Mouse (Mus musculus): ENCODE data around the gene Fam19a1. TPM values are rescaled to one million over a fixed set of nuclear protein-coding genes. Genes with fewer than 3 reads are reported as not detected.

Fam19a1 gene
- total and polyA plus RNA-seq, 2 experiments from 2014 or later = 17.1 to 22.3 TPM

GRCm38 (mm10) chr6:96456266-96456665, 343.3 kb downstream of the Fam19a1 start:
- H3K4me2 ChIP-seq (ENCODE audit: low read depth) = no peak overlapping the region
- no peak overlapping the region for H3K9ac ChIP-seq
- no peaks in the 10 kb centered on the region for H3K36me3 ChIP-seq (ENCODE audit: insufficient read depth)
- no peaks in the 10 kb centered on the region for H3K27me3 ChIP-seq (ENCODE audit: insufficient read depth, low read length)
- 38% methylated on average over 1 of the region's 1 CpGs for WGBS
- no peaks in the 10 kb centered on the region for H3K9me3 ChIP-seq (ENCODE audit: low read length)
- no peak for TF ChIP-seq CTCF (IDR thresholded peaks at IDR 0.05; ENCODE audit: low read depth)
- H3K4me1 ChIP-seq (ENCODE audit: insufficient read depth) = no peaks in the 10 kb centered on the region
- no peak overlapping the region for H3K27ac ChIP-seq (ENCODE audit: low read depth, low read length)
- no peak overlapping the region for H3K4me3 ChIP-seq (ENCODE audit: low read depth, low read length)
- DNase-seq (no peak), ATAC-seq (no peak)

- H3K9me3 ChIP-seq (ENCODE audit: low read length) = no peaks in the 10 kb centered on the region
- no peaks in the 10 kb centered on the region for H3K36me3 ChIP-seq (ENCODE audit: insufficient read depth)
- no peak for ATAC-seq
- no peak overlapping the region for H3K4me2 ChIP-seq (ENCODE audit: low read depth)
- WGBS = 40% methylated on average over 6 of the region's 6 CpGs
- H3K4me3 ChIP-seq (ENCODE audit: low read depth, low read length) = no peak overlapping the region
- H3K27me3 ChIP-seq (ENCODE audit: insufficient read depth, low read length) = no peaks in the 10 kb centered on the region
- no peak for TF ChIP-seq CTCF (IDR thresholded peaks at IDR 0.05; ENCODE audit: low read depth)
- H3K4me1 ChIP-seq (ENCODE audit: insufficient read depth) = no peaks in the 10 kb centered on the region
- no peak for DNase-seq
- H3K27ac ChIP-seq (ENCODE audit: low read depth, low read length) = no peak overlapping the region
- no peak overlapping the region for H3K9ac ChIP-seq
Observed at GRCm38 (mm10) chr6:96457590-96458259, 344.8 kb downstream of the Fam19a1 start.

GRCm38 (mm10) chr6:96459041-96459440, 346.1 kb downstream of the Fam19a1 start:
- Histone ChIP-seq H3K9ac (no peak overlapping the region), H3K4me3 (ENCODE audit: low read depth, low read length) (no peak overlapping the region), H3K27ac (ENCODE audit: low read depth, low read length) (no peak overlapping the region), H3K4me2 (ENCODE audit: low read depth) (no peak overlapping the region), H3K4me1 (ENCODE audit: insufficient read depth) (no peaks in the 10 kb centered on the region), H3K27me3 (ENCODE audit: insufficient read depth, low read length) (no peaks in the 10 kb centered on the region), H3K36me3 (ENCODE audit: insufficient read depth) (no peaks in the 10 kb centered on the region), H3K9me3 (ENCODE audit: low read length) (no peaks in the 10 kb centered on the region)
- no peak for DNase-seq
- WGBS = 71% methylated on average over 4 of the region's 4 CpGs
- no peak for TF ChIP-seq CTCF (IDR thresholded peaks at IDR 0.05; ENCODE audit: low read depth)
- no peak for ATAC-seq

GRCm38 (mm10) chr6:96499464-96499863, 386.5 kb downstream of the Fam19a1 start:
- ATAC-seq (no peak), DNase-seq (no peak)
- H3K4me3 ChIP-seq (ENCODE audit: low read depth, low read length) = no peak overlapping the region
- H3K9me3 ChIP-seq (ENCODE audit: low read length) = no peaks in the 10 kb centered on the region
- TF ChIP-seq CTCF (IDR thresholded peaks at IDR 0.05; ENCODE audit: low read depth) = no peak
- H3K4me1 ChIP-seq (ENCODE audit: insufficient read depth) = no peaks in the 10 kb centered on the region
- no peak overlapping the region for H3K9ac ChIP-seq
- no peak overlapping the region for H3K4me2 ChIP-seq (ENCODE audit: low read depth)
- H3K27me3 ChIP-seq (ENCODE audit: insufficient read depth, low read length) = no peaks in the 10 kb centered on the region
- 73% methylated on average over 5 of the region's 5 CpGs for WGBS
- no peaks in the 10 kb centered on the region for H3K36me3 ChIP-seq (ENCODE audit: insufficient read depth)
- H3K27ac ChIP-seq (ENCODE audit: low read depth, low read length) = no peak overlapping the region

- H3K4me1 ChIP-seq (ENCODE audit: insufficient read depth) = no peaks in the 10 kb centered on the region
- no peaks in the 10 kb centered on the region for H3K9me3 ChIP-seq (ENCODE audit: low read length)
- no peaks in the 10 kb centered on the region for H3K36me3 ChIP-seq (ENCODE audit: insufficient read depth)
- DNase-seq = no peak
- no peak for TF ChIP-seq CTCF (IDR thresholded peaks at IDR 0.05; ENCODE audit: low read depth)
- H3K4me3 ChIP-seq (ENCODE audit: low read depth, low read length) = no peak overlapping the region
- no peak for ATAC-seq
- WGBS = 71% methylated on average over 2 of the region's 2 CpGs
- H3K27ac ChIP-seq (ENCODE audit: low read depth, low read length) = no peak overlapping the region
- no peak overlapping the region for H3K4me2 ChIP-seq (ENCODE audit: low read depth)
- no peaks in the 10 kb centered on the region for H3K27me3 ChIP-seq (ENCODE audit: insufficient read depth, low read length)
- no peak overlapping the region for H3K9ac ChIP-seq
Observed at GRCm38 (mm10) chr6:96541600-96541999, 428.6 kb downstream of the Fam19a1 start.

- H3K9me3 ChIP-seq (ENCODE audit: low read length) = no peaks in the 10 kb centered on the region
- no peak overlapping the region for H3K4me2 ChIP-seq (ENCODE audit: low read depth)
- no peak overlapping the region for H3K9ac ChIP-seq
- no peak for TF ChIP-seq CTCF (IDR thresholded peaks at IDR 0.05; ENCODE audit: low read depth)
- no peaks in the 10 kb centered on the region for H3K27me3 ChIP-seq (ENCODE audit: insufficient read depth, low read length)
- no peak overlapping the region for H3K4me3 ChIP-seq (ENCODE audit: low read depth, low read length)
- ATAC-seq = peak; percentile 18; the same call in 1 of the 2 replicates
- H3K36me3 ChIP-seq (ENCODE audit: insufficient read depth) = no peaks in the 10 kb centered on the region
- H3K27ac ChIP-seq (ENCODE audit: low read depth, low read length) = no peak overlapping the region
- 13% methylated on average over 3 of the region's 3 CpGs for WGBS
- DNase-seq = no peak
- H3K4me1 ChIP-seq (ENCODE audit: insufficient read depth) = no peaks in the 10 kb centered on the region
Observed at GRCm38 (mm10) chr6:96544832-96545231, 431.9 kb downstream of the Fam19a1 start.

- 81% methylated on average over 4 of the region's 4 CpGs for WGBS
- no peak overlapping the region for H3K4me2 ChIP-seq (ENCODE audit: low read depth)
- no peak for ATAC-seq
- no peak overlapping the region for H3K9ac ChIP-seq
- no peak for TF ChIP-seq CTCF (IDR thresholded peaks at IDR 0.05; ENCODE audit: low read depth)
- H3K9me3 ChIP-seq (ENCODE audit: low read length) = no peaks in the 10 kb centered on the region
- no peaks in the 10 kb centered on the region for H3K36me3 ChIP-seq (ENCODE audit: insufficient read depth)
- DNase-seq = peak; percentile 10
- H3K27ac ChIP-seq (ENCODE audit: low read depth, low read length) = no peak overlapping the region
- H3K4me1 ChIP-seq (ENCODE audit: insufficient read depth) = no peaks in the 10 kb centered on the region
- H3K4me3 ChIP-seq (ENCODE audit: low read depth, low read length) = no peak overlapping the region
- H3K27me3 ChIP-seq (ENCODE audit: insufficient read depth, low read length) = no peaks in the 10 kb centered on the region
Observed at GRCm38 (mm10) chr6:96550431-96550830, 437.5 kb downstream of the Fam19a1 start.

All from forebrain, postnatal 0 days (tissue).